In the genomic region with DNA sequence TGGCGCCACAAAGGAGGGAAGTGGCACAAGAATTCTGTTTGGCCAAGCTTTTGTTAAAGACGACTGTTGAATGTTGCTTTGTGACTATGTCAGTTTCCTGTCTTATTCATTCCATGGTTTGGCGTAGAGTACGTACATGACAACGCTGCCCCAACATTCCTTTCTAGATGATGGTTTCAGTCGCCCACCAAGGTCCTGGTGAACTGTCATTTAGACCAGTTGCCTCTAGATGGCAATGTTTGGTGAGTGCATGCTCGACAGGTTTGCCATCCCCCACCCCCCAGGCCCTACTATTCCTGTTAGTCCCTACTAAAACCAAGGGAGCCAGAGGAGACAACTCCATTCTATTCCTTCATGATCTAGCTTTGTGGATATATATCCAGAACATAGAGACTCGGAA, we compare ENCODE assay signal across 13 mouse cellular contexts. TPM values are rescaled to one million over a fixed set of nuclear protein-coding genes. Genes with fewer than 3 reads are reported as not detected.
DNase-seq lines count a peak whose midpoint lies in the region; ATAC-seq and TF ChIP-seq lines count a peak whose summit lies in the region.
"Had no signal": no experiment of that assay in that cellular context is flagged by ENCODE, and none has a peak within 500 bp of the region (broad histone marks: within the 10 kb centered on the region; RNA-seq: fewer than 3 reads in every experiment).

No protein-coding gene starts in this region.

- TF ChIP-seq POLR2A in kidney, adult 2 months (IDR thresholded peaks at IDR 0.05; ENCODE audit: low read depth, low read length), result no peak

- H3K27me3 ChIP-seq in kidney, adult 2 months (replicated peaks; ENCODE audit: control insufficient read depth, insufficient read depth, low read length), result no peaks in the 10 kb centered on the region
- H3K27me3 ChIP-seq in kidney, embryonic 15.5 days, result no peaks in the 10 kb centered on the region
- H3K27me3 ChIP-seq: heart, embryonic 15.5 days; liver, embryonic 15.5 days had no signal

- peak; percentile 48; the same call in 1 of the 2 replicates for ATAC-seq in common myeloid progenitor, adult 5-6 weeks (replicated peaks; ENCODE audit: low read depth, poor library complexity, severe bottlenecking)
- ATAC-seq in kidney, embryonic 15.5 days (replicated peaks; ENCODE audit: low FRiP score), result no peak
- ATAC-seq: midbrain, embryonic 16.5 days had no signal

- no peak overlapping the region for H3K27ac ChIP-seq in kidney, adult 2 months (ENCODE audit: insufficient read depth, low read depth, low read length)
- no peak overlapping the region for H3K27ac ChIP-seq in kidney, embryonic 15.5 days
- H3K27ac ChIP-seq: heart, embryonic 15.5 days; liver, embryonic 15.5 days had no signal

- H3K4me2 ChIP-seq in kidney, embryonic 15.5 days, result no peak overlapping the region
- H3K4me2 ChIP-seq: heart, embryonic 15.5 days; liver, embryonic 15.5 days had no signal

- TF ChIP-seq CTCF in kidney, adult 2 months (conservative IDR thresholded peaks at IDR 0.05; ENCODE audit: insufficient read depth, insufficient read length, low read depth, low read length), result 0 out of 2 replicates have a peak, but pooled peaks have one; percentile 10

- peaks cover 6% of the 10 kb centered on the region for H3K4me1 ChIP-seq in kidney, adult 2 months (ENCODE audit: control insufficient read depth, insufficient read depth, low read length)
- H3K4me1 ChIP-seq in kidney, embryonic 15.5 days, result peaks cover 12% of the 10 kb centered on the region

- H3K4me3 ChIP-seq in kidney, adult 2 months (ENCODE audit: insufficient read depth, low read depth, low read length), result no peak overlapping the region
- no peak overlapping the region for H3K4me3 ChIP-seq in kidney, embryonic 15.5 days (replicated peaks)
- H3K4me3 ChIP-seq: heart, embryonic 15.5 days; liver, embryonic 15.5 days had no signal

- H3K9me3 ChIP-seq in kidney, embryonic 15.5 days (replicated peaks), result no peaks in the 10 kb centered on the region
- H3K9me3 ChIP-seq: heart, embryonic 15.5 days; liver, embryonic 15.5 days had no signal

- no peak for DNase-seq in kidney, adult 2 months
- DNase-seq in kidney, adult 8-10 months, result no peak
- DNase-seq in thymus, postnatal 0 days (ENCODE audit: low spot score), result peak; percentile 43
- DNase-seq in thymus, adult 18-20 months, result no peak
- no peak for DNase-seq in spleen, postnatal 14 days (ENCODE audit: low spot score in 2 of 2)
- DNase-seq: adrenal gland, postnatal 36 days; kidney, adult 11 months; spleen, adult 18-20 months had no signal

- H3K36me3 ChIP-seq in kidney, adult 2 months (ENCODE audit: control insufficient read depth, insufficient read depth, low read length), result no peaks in the 10 kb centered on the region
- H3K36me3 ChIP-seq in kidney, embryonic 15.5 days, result no peaks in the 10 kb centered on the region
- H3K36me3 ChIP-seq: heart, embryonic 15.5 days; liver, embryonic 15.5 days had no signal

- 72% methylated on average over 8 of the region's 8 CpGs for WGBS in kidney, adult 2 months
- 67% methylated on average over 8 of the region's 8 CpGs for WGBS in kidney, embryonic 15.5 days

- no peak overlapping the region for H3K9ac ChIP-seq in kidney, embryonic 15.5 days
- H3K9ac ChIP-seq: heart, embryonic 15.5 days; liver, embryonic 15.5 days had no signal

RNA-seq across cellular contexts. Expression of a gene that starts 36.6 kb away (rescaled TPM):
- polyA plus RNA-seq in kidney, adult 2 months (2012; rRNA removed), result 0.27 and 1.2 TPM in 2 replicates
- 1.5 TPM in 2 replicates for polyA plus RNA-seq in thymus, postnatal 0 days (2015; fragmentation: Nextera tagmentation; extraction: Ambion mirVana)
- total RNA-seq in common myeloid progenitor, adult 5-6 weeks (2017), result 3.8 and 4.0 TPM in 2 replicates
- 0.39 and 0.73 TPM in 2 replicates for polyA plus RNA-seq in kidney, embryonic 15.5 days (2015; fragmentation: Nextera tagmentation; extraction: Ambion mirVana)
